Mouse (Mus musculus): ENCODE measurements around the gene Armh3.
A peak's percentile ranks its signal among the peaks of the same experiment; 100 is the strongest.

Armh3 gene

DNA sequence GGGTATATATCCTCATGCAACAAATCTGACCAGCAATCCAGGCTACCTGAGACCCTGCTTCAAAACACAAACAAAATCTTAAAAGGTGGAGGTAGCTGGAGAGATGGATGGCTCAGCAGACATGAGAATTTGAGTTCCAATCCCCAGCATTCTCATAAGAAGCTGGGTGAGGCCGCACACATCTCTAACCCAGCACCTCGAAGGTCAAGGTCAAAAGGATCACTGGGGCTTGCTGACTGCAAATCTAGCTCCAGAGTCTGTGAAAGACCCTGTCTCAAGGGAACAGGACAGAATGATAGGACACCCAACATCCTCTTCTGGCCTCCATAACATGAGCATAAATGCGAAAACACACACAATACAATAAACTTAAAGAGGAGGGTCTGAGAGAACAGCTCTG is 7.1 kb downstream of the Armh3 start:
- no peak for DNase-seq (ENCODE audit: extremely low read depth, low read depth)

DNA sequence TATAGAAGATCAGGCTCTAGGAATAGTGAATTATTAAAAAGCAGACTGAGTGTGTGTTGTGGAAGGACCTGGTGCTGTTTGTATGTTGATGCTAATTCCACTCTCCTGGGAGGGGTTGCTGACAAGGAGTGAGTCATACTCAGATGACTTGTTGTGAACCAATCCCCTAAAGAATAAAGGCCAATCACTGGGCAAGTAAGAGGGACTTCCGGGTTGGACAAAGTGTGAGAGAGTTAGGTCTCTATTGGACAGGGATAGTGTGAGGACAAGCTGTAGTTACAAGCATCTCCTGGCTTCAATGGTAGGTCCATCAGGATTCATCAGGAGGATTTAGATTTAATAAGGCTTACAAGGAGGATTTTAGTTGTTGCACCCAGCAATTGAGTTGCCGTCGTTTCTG is 10.1 kb downstream of the Armh3 start:
- DNase-seq (ENCODE audit: extremely low read depth, low read depth): no peak

DNA sequence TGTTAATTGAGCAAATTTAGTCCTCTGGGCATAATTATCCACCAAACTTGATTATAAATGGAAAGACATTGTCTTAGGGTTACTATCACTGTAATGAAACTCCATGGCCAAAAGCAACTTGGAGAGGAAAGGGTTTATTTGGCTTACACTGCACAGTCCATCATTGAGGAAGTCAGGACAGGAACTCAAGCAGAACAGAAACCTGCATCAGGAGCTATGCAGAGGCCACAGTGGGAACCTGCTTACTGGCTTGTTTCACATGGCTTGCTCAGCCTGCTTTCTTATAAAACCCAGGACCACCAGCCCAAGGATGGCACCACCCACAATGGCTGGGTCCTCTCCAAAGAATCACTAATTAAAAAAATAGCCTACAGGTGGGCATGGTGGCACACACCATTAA is 13.9 kb downstream of the Armh3 start:
- DNase-seq (ENCODE audit: extremely low read depth, low read depth): no peak

DNA sequence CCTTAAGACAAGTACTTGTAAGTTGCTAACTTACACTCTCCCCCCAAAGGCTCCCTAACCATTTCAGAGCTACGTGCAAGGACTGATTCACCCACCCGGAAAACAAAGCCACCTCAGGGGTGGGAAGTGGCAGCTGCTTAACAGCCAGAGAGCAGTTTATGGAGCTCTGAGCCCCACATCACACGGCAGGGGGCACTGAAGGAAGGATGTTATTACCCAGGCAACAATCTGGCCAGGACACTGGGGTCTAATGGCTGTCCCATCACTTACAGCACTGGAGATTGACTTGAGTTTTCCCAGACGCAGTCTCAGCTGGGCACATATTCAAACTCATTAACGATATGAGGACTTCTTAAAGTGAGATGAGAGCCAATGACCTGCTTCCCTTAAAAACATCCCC is 37.5 kb downstream of the Armh3 start:
- no peak for DNase-seq (ENCODE audit: extremely low read depth, low read depth)

DNA sequence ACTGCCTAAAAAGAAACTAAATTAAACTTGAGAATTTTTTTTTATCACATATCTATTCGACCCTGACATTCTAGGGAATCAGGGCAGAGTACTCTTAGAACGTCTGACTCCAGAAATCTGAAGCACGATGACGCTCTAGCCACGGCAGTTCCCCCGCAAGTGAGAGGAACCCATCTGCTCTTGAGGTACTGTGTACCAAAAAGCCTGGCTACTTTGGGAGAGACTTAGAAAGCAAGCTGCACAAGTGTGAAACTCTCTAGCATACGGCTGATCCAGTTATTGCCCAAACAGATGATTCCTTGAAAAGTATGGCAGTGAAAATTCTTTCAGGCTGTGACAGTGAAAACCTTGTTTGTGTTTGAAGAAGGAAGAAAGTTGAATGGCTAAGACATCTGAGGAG is 41.6 kb downstream of the Armh3 start:
- DNase-seq (ENCODE audit: extremely low read depth, low read depth): no peak

DNA sequence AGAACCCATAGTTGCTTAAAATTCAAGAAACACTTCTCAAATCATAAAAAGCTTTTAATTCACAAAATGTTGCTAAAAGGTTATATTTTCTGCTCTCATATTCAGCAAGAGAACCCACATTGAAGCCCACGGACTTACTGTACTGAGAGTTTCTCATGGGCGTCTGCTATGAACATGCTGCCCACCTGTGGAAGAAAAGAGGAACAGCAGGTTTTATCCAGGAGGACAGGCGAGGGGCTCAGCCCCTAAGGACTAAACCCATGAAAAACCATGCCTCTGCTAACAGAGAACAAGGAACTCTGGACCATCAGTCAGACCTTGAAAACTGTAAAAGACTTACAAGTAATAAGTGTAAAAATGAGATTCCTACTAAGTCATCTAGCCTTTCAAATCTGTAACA is 45.0 kb downstream of the Armh3 start:
- DNase-seq (ENCODE audit: extremely low read depth, low read depth): peak; percentile 23

DNA sequence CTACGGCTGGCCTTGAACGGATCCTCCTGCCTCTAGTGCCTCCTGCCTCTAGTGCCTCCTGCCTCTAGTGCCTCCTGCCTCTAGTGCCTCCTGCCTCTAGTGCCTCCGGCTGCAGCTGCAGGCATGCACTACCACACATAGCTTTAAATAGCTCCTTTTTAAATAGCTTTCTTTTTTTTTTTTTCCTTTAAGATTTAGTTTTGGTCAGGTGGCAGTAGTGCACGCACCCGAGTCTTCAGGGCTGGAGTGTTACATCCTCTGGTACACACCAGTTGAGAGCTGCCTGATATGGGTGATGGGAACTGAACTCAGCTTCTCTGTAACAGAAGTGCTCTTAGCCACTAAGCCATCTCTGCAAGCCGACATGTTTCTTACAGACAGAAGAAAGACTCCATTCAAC is 49.1 kb downstream of the Armh3 start:
- no peak for DNase-seq (ENCODE audit: extremely low read depth, low read depth)

DNA sequence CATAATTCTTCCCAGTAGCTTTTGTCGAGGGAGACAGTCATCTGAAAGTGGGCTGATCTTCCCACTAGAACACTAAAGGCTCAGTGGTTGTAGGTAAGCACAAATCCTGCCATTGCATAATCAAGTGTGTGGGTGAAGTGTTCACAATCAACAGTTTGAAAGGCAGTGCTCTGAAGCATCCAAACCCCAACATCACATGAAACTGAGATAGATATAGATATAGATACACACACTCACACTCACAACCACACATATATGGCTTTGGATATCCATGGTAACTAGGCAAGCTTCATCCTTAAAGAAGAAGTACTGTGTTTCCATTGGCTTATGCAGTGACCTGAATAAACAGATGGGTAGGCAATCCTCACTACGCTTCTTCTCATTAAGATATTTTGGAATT is 50.5 kb downstream of the Armh3 start:
- no peak for DNase-seq (ENCODE audit: extremely low read depth, low read depth)

DNA sequence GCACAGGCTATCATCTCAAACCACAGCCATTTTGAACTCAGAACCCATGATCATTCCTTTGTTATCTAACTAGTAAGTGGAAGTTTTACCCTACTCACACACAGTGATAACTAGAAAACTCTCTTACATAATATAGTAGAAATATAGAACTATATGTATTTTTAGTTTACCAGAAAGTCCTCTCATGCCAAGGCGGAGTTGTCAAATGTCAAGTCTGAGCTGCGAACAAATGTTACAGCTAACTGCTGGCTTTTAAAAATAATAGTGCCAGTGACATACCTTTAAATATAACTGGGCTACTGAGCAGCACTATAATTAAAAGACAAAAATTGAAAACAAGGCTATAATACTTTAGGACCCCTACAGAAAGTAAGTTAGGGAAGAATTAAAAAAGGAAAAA is 51.0 kb downstream of the Armh3 start:
- no peak for DNase-seq (ENCODE audit: extremely low read depth, low read depth)

DNA sequence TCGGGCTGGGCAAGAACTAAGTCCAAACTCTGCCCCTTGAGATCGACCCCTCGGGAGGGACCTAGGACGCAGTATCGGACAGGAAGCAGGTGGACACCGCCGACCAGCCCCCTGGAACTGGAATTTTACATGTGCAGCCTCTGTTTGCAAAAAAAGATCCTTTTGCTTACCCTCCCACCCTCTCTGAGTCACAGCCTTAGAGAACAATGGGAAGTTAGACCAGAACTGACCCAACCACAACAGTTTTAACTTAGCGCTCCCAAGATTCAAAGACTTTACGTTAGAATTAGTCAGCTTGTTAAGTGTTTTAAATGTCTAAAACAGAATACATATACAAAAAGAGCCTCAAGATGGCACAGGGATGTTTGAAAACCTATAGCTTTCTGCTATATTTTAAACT is 51.7 kb downstream of the Armh3 start:
- no peak for DNase-seq (ENCODE audit: extremely low read depth, low read depth)

DNA sequence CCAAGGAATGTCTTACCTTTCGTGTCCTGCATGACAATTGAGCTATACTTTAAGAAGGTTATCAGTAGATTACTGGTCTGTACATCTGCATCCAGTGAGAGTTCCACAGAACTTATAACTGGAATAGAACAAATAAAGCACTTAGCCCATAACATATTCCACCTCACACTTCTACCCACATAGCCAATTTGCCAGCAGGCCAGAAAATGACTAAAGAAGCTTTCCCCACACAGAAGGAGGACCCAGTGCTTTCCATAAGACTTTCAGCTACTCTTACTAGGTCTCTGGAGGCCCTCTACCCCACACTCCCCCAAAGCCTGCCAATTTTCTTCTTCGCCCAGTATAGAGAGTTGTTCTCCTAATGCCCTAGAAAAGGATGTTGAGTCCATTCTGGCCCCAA is 52.3 kb downstream of the Armh3 start:
- no peak for DNase-seq (ENCODE audit: extremely low read depth, low read depth)

DNA sequence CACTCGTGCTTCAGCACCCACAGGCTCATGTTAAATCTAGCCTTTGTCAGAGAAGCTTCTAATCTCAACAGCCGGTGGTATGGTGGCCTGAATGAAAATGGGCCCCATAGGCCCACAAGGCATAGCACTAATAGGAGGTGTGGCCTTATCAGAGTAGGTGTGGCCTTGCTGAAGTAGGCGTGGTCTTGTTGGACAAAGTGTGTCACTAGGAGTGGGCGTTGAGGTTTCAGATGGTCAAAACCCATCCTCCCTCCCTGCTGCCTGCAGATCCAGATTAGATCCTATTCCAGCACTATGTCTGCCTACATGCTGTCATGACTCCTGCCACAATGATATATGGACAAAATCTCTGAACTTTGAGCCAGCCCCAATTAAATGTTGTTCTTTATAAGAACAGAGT is 54.5 kb downstream of the Armh3 start:
- DNase-seq (ENCODE audit: extremely low read depth, low read depth): no peak

DNA sequence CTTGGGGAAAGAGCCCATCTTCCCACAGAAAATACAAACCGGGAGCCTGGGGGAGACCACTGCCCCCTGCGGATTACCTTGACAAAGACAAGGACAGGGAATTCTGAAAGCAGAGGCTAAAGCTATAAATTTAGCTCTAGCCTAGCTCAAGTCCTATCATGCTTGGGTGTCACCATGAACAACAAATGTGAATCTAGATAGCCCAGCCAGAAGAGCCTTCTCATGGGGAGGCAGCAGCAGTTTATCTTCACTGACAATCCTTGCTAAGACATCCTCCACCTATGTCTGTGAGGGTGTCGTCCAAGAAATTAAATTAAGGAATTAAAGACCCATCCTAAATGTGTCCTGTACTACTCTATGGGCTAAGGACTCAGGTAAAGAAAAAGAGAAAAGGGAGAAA is 60.2 kb downstream of the Armh3 start:
- DNase-seq (ENCODE audit: extremely low read depth, low read depth): no peak

DNA sequence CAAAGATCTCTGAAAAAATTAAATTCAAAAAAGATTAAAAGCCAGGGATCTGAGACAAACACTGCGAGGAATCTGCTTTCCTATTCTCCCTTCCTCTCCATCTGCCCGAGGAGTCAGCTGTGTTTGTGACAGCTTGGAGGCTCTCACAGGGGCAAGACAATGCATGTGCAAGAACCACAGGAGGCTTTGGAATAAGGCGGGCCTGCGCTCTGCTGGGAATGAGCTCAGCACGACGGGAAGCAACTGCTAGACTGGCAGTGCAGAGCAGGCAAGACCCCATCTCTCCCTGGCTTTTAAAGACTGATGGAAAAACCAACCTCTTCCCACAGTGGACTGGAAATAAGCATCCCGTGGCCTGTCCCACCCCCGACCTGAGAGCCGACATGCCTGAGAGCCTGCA is 60.8 kb downstream of the Armh3 start:
- DNase-seq (ENCODE audit: extremely low read depth, low read depth): no peak

DNA sequence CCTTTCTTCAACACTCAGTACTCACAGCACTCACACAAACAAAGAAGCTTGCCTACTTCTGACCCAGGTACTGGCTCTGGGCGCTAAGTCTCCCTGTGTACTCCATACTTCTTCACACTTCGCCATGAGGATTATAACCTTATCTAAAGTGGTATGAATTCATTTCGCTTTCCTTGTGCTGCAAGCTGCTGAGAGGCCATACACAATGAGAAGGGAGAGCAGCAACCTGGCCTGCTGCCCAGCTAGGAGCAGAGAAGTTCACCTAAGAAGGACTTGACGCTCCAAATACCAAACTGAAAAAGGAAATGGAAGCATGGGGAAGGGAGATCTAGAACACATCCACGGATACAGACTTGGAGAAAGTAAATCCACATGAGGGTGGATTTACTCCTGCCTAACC is 71.1 kb downstream of the Armh3 start:
- no peak for DNase-seq (ENCODE audit: extremely low read depth, low read depth)

DNA sequence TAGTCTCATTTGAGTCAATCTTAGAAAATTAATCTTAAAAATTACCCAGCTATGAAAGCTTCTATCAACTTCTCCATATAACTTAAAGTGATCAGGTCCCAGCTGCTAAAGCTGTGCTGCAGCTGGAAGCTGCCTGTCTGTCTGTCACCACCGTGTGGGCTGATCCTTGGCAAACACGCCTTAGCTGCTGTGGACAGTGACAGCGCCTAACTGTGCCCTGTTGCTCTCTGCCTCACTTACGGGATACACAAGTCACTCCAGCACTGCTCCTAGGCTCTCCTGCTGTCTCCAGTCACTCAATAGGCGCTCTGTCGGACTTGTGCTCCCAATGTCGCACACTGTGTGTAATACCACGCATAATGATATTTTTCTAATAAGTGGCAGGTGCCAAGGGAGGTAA is 71.9 kb downstream of the Armh3 start:
- DNase-seq (ENCODE audit: extremely low read depth, low read depth): no peak

DNA sequence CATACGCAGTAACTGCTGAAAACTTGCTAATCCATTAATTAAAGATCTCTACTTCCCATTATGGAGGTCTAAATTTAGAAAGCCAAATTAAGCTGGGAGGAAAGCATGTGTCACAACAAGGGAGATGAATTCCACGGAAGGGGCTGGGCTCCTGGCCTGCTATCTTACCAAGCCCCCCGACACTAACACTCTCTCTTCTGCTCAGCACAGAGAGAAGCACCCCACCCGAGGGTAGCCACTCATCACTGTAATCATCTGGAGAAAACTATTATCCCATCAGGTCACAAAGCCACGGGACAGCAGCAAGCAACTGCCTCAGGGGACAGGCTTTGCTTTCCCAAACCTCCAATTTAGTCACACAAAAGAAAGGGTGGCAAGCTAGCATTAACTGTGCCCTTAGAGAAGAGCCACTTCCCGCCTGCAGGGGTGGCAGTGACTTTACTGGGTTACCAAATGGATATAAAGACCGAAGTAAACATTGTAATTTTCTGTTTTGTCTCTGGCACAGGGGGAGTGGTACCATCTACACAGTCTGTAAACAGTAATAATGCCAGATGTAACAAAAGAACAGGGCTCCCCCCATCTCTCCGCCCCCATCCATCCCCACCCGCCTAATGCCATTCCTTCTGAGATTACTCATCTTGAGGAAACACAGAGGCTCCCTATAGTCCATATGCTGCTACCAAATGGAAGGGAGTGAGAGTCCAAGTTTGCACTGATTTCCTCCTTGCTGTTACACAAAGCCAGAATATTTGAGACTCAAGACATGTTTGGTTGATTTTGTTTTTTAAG is 77.8 kb downstream of the Armh3 start:
- no peak for DNase-seq (ENCODE audit: extremely low read depth, low read depth)

DNA sequence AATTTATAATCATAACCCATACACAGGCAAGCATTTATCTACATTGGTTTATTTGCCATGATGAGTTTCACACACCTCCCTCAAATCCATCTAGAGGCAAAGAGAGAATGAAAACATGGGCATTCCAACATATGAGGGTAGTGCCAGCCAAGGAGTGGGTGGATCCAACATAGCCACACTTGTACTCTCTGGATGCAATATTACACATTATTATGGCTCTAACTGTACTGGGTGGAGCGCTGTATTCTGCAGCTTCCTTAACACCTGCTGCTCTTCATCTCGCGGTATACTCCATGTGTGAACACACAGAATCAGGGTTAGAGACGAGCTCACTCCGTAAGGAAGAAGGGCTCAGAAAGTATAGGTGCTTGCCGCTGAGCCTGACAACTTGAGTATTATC is 79.9 kb downstream of the Armh3 start:
- no peak for DNase-seq (ENCODE audit: extremely low read depth, low read depth)

DNA sequence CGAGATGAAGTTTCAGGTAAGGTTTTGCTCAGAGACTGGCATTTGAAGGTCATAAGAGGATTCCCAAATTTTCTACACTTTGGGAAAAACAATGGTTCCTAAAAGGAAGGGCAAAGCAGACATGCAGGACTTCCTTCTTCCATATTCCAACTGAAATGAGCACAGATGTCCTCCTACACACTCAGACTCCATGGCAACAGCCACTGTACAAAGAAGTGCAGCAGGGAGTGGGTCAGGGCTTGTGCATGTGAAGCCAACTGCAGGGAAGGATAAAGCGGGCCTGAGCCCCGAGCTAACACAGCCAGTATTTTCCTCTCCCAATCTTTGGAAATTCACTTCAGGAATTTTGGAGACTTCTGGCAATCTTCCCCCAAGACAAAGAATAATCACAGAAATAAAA is 80.4 kb downstream of the Armh3 start:
- DNase-seq (ENCODE audit: extremely low read depth, low read depth): no peak

DNA sequence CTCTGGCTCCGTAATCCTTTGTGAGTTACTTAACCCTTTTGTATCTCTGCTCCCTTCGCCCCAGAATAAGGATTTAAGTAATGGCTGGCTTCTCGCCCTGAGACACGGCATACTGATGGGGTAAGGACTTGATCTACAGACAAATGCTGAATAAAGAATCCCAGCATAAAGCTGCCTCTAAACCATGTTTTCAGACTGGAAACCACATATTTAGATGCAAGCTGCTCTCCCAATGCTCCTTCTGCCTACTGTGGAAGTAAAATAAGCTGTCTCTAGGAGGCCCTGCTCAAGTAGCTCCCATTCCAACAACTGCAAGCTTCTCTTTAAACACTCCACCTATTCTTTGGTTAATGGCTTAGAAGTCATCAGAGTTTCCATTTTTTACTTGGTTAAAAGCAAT is 81.8 kb downstream of the Armh3 start:
- no peak for DNase-seq (ENCODE audit: extremely low read depth, low read depth)

DNA sequence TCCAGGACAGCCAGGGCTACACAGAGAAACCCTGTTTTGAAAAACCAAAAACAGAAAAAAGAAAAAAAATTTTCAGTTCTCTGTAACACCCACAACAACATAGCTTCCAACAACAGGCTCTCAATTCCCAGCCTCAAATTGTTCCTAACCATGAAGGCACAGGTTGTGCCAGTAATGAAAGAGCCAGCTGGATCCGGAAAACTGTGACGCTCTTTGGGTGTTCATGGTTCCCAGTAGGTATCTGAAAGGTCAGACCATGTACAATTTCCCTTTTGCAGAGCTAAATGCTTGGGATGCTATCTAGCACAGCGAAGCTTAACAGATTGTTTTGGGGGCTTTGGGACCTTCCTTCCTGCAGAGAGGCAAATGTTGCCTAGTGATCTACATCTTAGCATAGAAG is 82.3 kb downstream of the Armh3 start:
- DNase-seq (ENCODE audit: extremely low read depth, low read depth): no peak

DNA sequence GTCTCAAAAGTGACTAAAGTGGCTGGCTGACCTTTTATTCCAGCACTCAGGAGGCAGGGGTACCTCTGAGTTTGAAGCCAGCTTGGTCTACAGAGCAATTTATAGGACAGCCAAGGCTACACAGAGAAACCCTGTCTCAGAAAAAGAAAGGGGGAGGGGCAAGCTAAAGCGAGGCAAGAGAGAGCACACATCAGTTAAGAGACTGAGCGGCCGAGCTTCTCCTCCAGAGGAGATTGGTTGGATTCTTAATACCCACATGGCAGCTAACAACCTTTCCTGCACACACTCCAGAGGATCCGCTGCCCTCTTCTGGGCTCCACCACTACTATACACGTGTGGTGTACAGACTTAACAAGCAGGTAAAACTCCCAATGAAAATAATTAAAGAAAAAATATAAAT is 85.3 kb downstream of the Armh3 start:
- DNase-seq (ENCODE audit: extremely low read depth, low read depth): no peak

DNA sequence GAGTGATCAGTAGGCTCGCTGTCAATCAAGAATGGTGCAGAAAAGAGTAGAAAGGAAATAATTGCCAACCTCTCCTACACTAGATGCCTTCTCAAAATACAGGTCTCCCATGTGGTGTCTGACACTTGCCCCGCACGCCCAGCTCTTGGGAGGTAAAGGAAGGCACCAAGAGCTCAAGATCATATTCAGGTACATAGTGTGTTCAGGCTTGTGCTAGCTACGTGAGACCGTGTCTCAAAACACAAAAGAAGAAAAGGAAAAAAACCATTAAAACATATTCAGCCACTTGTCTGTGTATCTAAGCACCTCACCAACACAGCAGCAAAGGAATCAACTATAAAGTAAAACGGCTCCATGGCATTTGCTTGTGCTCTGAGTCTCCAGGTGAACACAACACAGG is 85.9 kb downstream of the Armh3 start:
- DNase-seq (ENCODE audit: extremely low read depth, low read depth): no peak

All from MEL-GATA-1-ER (cell line).